Mouse (Mus musculus) myocyte (in vitro differentiated cells): ENCODE measurements around the gene Smoc2. TPM values are rescaled to one million over a fixed set of nuclear protein-coding genes. Genes with fewer than 3 reads are reported as not detected.

ENCODE experiments used
- H3K27me3 ChIP-seq: one replicate; pipeline ENCODE4 v1.6.1; 2011; ENCODE audit not compliant: control insufficient read depth, insufficient read depth, insufficient read length
- H3K36me3 ChIP-seq: one replicate; pipeline ENCODE4 v1.6.1; 2011; ENCODE audit not compliant: control insufficient read depth, insufficient read depth
- H3K4me2 ChIP-seq: one replicate; pipeline ENCODE4 v1.6.1; 2011; ENCODE audit warnings: low read depth, control low read depth
- H3K4me3 ChIP-seq: one replicate; pipeline ENCODE4 v1.5.1; 2011; ENCODE audit warnings: mild to moderate bottlenecking, control low read depth, moderate library complexity
- H3K79me2 ChIP-seq: one replicate; pipeline ENCODE4 v1.6.1; 2011; ENCODE audit not compliant: control insufficient read depth, insufficient read depth
- H3ac ChIP-seq: one replicate; pipeline ENCODE4 v1.6.1; 2011; ENCODE audit not compliant: control insufficient read depth, insufficient read length
- CEBPB ChIP-seq: IDR thresholded peaks from 2 replicates; pipeline ENCODE4 v1.6.1; 2011; ENCODE audit warnings: mild to moderate bottlenecking, moderate library complexity; ENCODE audit not compliant: poor library complexity, insufficient read depth, severe bottlenecking
- E2F4 ChIP-seq: IDR thresholded peaks from one replicate; pipeline ENCODE4 v1.6.1; 2011; ENCODE audit warnings: mild to moderate bottlenecking, control low read depth, moderate library complexity; ENCODE audit not compliant: insufficient read depth
- MAX ChIP-seq: IDR thresholded peaks from one replicate; pipeline ENCODE4 v1.6.1; 2011; ENCODE audit warnings: low read depth, mild to moderate bottlenecking, control low read depth
- MYOD1 ChIP-seq, 3 experiments: IDR thresholded peaks; one replicate each; pipeline ENCODE4 v1.6.1; 2011; ENCODE audit warnings: control low read depth in 2 of 3, low read depth in 2 of 3, mild to moderate bottlenecking in 2 of 3, moderate library complexity in 1 of 3; ENCODE audit not compliant: insufficient read length in 2 of 3, control insufficient read depth in 1 of 3
- MYOG ChIP-seq, 3 experiments: IDR thresholded peaks; one replicate each; pipeline ENCODE4 v1.6.1; 2011; ENCODE audit warnings: control low read depth in 2 of 3, low read depth in 2 of 3, mild to moderate bottlenecking in 2 of 3; ENCODE audit not compliant: insufficient read length in 2 of 3, control insufficient read depth in 1 of 3, insufficient read depth in 1 of 3
- POLR2A ChIP-seq: IDR thresholded peaks from one replicate; pipeline ENCODE4 v1.6.1; 2011; ENCODE audit warnings: low read depth, mild to moderate bottlenecking, control low read depth, moderate library complexity; ENCODE audit not compliant: insufficient read length
- POLR2AphosphoS2 ChIP-seq: IDR thresholded peaks from one replicate; pipeline ENCODE4 v1.6.1; 2011; ENCODE audit warnings: low read depth, control low read depth; ENCODE audit not compliant: insufficient read length
- REST ChIP-seq: IDR thresholded peaks from one replicate; pipeline ENCODE4 v1.6.1; 2011; ENCODE audit warnings: mild to moderate bottlenecking, control low read depth, moderate library complexity; ENCODE audit not compliant: insufficient read depth, insufficient read length
- SRF ChIP-seq: IDR thresholded peaks from one replicate; pipeline ENCODE4 v1.6.1; 2011; ENCODE audit warnings: low read depth; ENCODE audit not compliant: control insufficient read depth, insufficient read length
- TCF12 ChIP-seq: IDR thresholded peaks from one replicate; pipeline ENCODE4 v1.6.1; 2011; ENCODE audit warnings: mild to moderate bottlenecking, control low read depth; ENCODE audit not compliant: poor library complexity, insufficient read depth, severe bottlenecking
- TCF3 ChIP-seq: IDR thresholded peaks from one replicate; pipeline ENCODE4 v1.6.1; 2011; ENCODE audit warnings: low read depth, control low read depth; ENCODE audit not compliant: insufficient read length
- USF1 ChIP-seq: IDR thresholded peaks from one replicate; pipeline ENCODE4 v1.6.1; 2011; ENCODE audit warnings: low read depth, mild to moderate bottlenecking, control low read depth, moderate library complexity
- polyA plus RNA-seq: library from polyadenylated mRNA; unstranded; fragments of >200 nt; fragmentation: generic; extraction: Trizol; gene quantifications from one replicate; pipeline ENCODE4 v1.2.1, GENCODE M21; 2012; ENCODE audit warnings: missing spikeins

Smoc2 gene
- polyA plus RNA-seq, 1 experiment = 12.6 TPM

DNA sequence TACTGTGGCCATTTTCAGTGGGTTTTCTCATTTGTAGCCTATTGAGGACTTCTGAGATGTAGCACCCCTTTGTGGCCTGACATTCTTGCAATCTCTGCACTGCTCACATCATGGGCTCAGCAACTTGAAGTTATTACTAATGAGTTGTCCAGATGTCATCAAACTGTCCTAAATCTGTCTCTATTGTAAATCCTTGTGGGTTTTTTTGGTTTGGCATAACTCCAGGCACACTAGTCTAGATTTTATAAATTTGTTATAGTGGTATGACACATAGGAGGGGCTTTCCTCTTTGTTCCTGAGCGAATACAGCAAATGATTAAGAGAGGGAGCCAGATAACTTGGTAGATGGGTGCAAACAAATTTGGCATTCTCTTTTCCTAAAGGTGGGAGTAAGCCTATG, 35.0 kb downstream of the Smoc2 start:
- Histone ChIP-seq H3K27me3 (no peaks in the 10 kb centered on the region), H3K36me3 (no peaks in the 10 kb centered on the region), H3K4me2 (peak overlapping the region; percentile 20), H3K4me3 (no peak overlapping the region), H3K79me2 (no peaks in the 10 kb centered on the region), H3ac (no peak overlapping the region)
- TF ChIP-seq REST (no peak), CEBPB (0 out of 2 replicates have a peak, but pooled peaks have one; percentile 2)

DNA sequence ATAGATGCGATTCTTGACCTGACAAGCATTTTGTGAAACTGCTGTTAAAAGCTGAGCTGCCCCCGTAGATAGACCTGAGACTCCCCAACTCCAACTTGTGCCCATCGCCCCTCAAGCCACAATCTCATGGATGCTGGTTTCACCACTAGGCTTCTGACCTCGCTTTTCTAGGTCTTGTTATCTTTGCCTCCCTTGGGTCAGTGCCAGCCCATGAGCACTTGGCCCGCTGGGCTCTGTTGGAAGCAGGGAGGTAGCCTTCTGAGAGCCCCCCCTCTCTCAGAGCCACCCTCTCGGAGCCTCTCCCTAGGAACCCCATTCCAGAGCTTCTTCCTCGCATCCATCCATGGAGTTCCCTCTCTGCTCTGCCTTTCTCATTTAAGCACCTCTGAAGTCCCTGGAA, 37.2 kb downstream of the Smoc2 start:
- TF ChIP-seq MYOD1 (IDR thresholded peaks at IDR 0.05; ENCODE audit: control insufficient read depth in 1 of 3, insufficient read length in 2 of 3, low read depth in 2 of 3) (no peak), TCF12 (no peak), TCF3 (no peak), POLR2AphosphoS2 (no peak), MAX (no peak), E2F4 (no peak)
- Histone ChIP-seq H3K4me3 (no peak overlapping the region), H3K4me2 (no peak overlapping the region), H3K79me2 (no peaks in the 10 kb centered on the region), H3K36me3 (no peaks in the 10 kb centered on the region), H3ac (no peak overlapping the region), H3K27me3 (no peaks in the 10 kb centered on the region)

DNA sequence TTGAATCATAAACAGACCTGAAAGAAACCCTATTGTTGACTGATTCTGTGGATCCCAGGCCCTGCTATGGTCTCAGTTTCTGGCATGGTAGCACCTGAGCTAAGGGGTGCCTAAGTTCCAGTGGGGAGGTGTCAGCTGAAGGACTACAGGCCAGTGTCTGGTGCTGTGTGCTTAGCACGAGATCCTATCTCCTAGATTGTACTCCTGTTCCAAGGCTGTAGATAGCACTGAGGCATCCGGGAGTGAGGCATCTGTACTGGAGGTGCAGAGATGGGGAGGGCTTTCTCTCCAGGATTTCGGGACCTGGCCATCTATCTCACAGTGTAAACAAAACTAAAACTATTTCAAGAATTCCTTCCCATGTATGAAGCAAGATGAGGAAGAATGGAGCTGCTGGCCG, 38.1 kb downstream of the Smoc2 start:
- Histone ChIP-seq H3K4me2 (no peak overlapping the region), H3K27me3 (no peaks in the 10 kb centered on the region), H3K4me3 (no peak overlapping the region), H3ac (no peak overlapping the region), H3K79me2 (no peaks in the 10 kb centered on the region), H3K36me3 (no peaks in the 10 kb centered on the region)
- TF ChIP-seq TCF12 = no peak
- TF ChIP-seq POLR2A = no peak
- no peak for TF ChIP-seq E2F4
- TF ChIP-seq TCF3 = no peak
- no peak for TF ChIP-seq MYOD1 (IDR thresholded peaks at IDR 0.05; ENCODE audit: control insufficient read depth in 1 of 3, insufficient read length in 2 of 3, low read depth in 2 of 3)
- no peak for TF ChIP-seq REST
- TF ChIP-seq POLR2AphosphoS2 = no peak
- no peak for TF ChIP-seq CEBPB
- no peak for TF ChIP-seq USF1
- no peak for TF ChIP-seq MAX
- no peak for TF ChIP-seq SRF
- no peak for TF ChIP-seq MYOG (IDR thresholded peaks at IDR 0.05; ENCODE audit: control insufficient read depth in 1 of 3, insufficient read depth in 1 of 3, insufficient read length in 2 of 3, low read depth in 2 of 3)

DNA sequence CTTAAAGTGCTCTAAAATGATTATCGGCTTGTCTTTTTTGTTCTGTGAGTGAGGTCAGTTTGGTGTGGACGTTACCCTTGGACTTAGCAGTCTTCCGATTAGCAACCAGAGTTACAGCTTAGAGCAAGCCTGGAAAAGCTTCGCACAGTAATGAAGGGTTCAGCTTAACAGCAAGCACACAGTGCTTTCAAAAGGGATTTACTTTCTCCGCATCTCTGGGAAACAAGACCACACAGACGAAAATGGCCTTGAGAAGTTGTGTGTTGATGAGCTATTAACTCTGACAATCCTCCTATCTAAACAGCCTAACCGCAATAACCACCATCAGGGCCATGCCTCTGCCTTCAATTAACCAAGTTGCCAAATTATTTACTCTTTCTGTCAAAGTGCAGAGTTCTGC, 46.9 kb downstream of the Smoc2 start:
- Histone ChIP-seq H3K79me2 (no peaks in the 10 kb centered on the region), H3K4me2 (no peak overlapping the region), H3K27me3 (no peaks in the 10 kb centered on the region), H3K36me3 (no peaks in the 10 kb centered on the region), H3ac (no peak overlapping the region), H3K4me3 (no peak overlapping the region)
- TF ChIP-seq REST = no peak
- no peak for TF ChIP-seq E2F4
- TF ChIP-seq MYOG (IDR thresholded peaks at IDR 0.05; ENCODE audit: control insufficient read depth in 1 of 3, insufficient read depth in 1 of 3, insufficient read length in 2 of 3, low read depth in 2 of 3) = no peak
- no peak for TF ChIP-seq SRF
- TF ChIP-seq MYOD1 (IDR thresholded peaks at IDR 0.05; ENCODE audit: control insufficient read depth in 1 of 3, insufficient read length in 2 of 3, low read depth in 2 of 3) = no peak
- no peak for TF ChIP-seq POLR2A
- TF ChIP-seq TCF12 = no peak
- no peak for TF ChIP-seq POLR2AphosphoS2
- TF ChIP-seq USF1 = no peak
- TF ChIP-seq CEBPB = no peak
- TF ChIP-seq MAX = no peak
- no peak for TF ChIP-seq TCF3

DNA sequence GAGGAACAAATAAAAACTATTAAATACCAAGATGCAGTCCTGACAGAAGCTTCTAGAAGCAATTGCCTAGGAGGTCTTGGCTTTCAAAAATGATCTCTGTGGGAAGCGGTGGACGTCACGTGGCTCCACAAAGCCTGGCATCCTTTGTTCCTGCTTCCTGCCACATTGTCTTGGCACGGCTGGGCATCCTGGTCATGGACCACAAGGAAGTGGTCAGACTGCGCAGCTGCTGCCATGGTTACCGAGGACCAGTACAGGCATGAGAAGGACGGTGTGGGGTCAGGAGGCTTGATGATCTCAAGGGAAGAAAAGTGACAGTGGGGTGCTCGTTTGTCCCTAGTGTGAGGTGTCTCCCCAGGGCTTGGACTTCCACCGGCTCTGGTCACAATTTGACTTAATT, 48.7 kb downstream of the Smoc2 start:
- no peaks in the 10 kb centered on the region for H3K79me2 ChIP-seq
- H3K4me3 ChIP-seq = no peak overlapping the region
- H3K27me3 ChIP-seq = no peaks in the 10 kb centered on the region
- no peaks in the 10 kb centered on the region for H3K36me3 ChIP-seq
- TF ChIP-seq REST (no peak), SRF (no peak), E2F4 (no peak), USF1 (no peak), TCF3 (no peak), POLR2AphosphoS2 (no peak), MYOD1 (IDR thresholded peaks at IDR 0.05; ENCODE audit: control insufficient read depth in 1 of 3, insufficient read length in 2 of 3, low read depth in 2 of 3) (no peak), MYOG (IDR thresholded peaks at IDR 0.05; ENCODE audit: control insufficient read depth in 1 of 3, insufficient read depth in 1 of 3, insufficient read length in 2 of 3, low read depth in 2 of 3) (no peak), POLR2A (no peak), CEBPB (no peak), MAX (no peak), TCF12 (no peak)
- no peak overlapping the region for H3ac ChIP-seq
- no peak overlapping the region for H3K4me2 ChIP-seq
